Mouse (Mus musculus) embryonic facial prominence, embryonic 14.5 days (tissue): ENCODE results near the gene Ube2d3. TPM values are rescaled to one million over a fixed set of nuclear protein-coding genes. Genes with fewer than 3 reads are reported as not detected.
A peak's percentile ranks its signal among the peaks of the same experiment; 100 is the strongest.

Experiments used
- ATAC-seq: fragments of 200-750 bp; cut with Nextera tagmentation; 2 replicates; pipeline ENCODE4 v1.8.0; 2017; ENCODE audit warnings: low read depth, moderate number of reproducible peaks, moderate TSS enrichment
- DNase-seq: peaks from one replicate; pipeline ENCODE4 v3.0.0-alpha.2; 2015; ENCODE audit warnings: low spot score
- H3K27ac ChIP-seq: fragments of 300-500 bp; sonication (generic); replicated peaks from 2 replicates; pipeline ENCODE4 v1.5.1; 2014; ENCODE audit warnings: low read depth, mild to moderate bottlenecking, low read length, moderate library complexity
- H3K27me3 ChIP-seq: fragments of 300-500 bp; sonication (generic); replicated peaks from 2 replicates; pipeline ENCODE4 v1.6.1; 2014; ENCODE audit warnings: low read length; ENCODE audit not compliant: control insufficient read depth, insufficient read depth
- H3K36me3 ChIP-seq: fragments of 300-500 bp; sonication (generic); 2 replicates; pipeline ENCODE4 v1.6.1; 2014; ENCODE audit warnings: low read length, mixed read lengths; ENCODE audit not compliant: control insufficient read depth, insufficient read depth
- H3K4me1 ChIP-seq: fragments of 300-500 bp; sonication (generic); 2 replicates; pipeline ENCODE4 v1.6.1; 2014; ENCODE audit warnings: antibody characterized with exemption, low read length; ENCODE audit not compliant: control insufficient read depth, insufficient read depth
- H3K4me2 ChIP-seq: fragments of 300-500 bp; sonication (generic); 2 replicates; pipeline ENCODE4 v1.6.1; 2014; ENCODE audit warnings: low read depth, mild to moderate bottlenecking, low read length, moderate library complexity, mixed read lengths
- H3K4me3 ChIP-seq: fragments of 300-500 bp; sonication (generic); 2 replicates; pipeline ENCODE4 v1.5.1; 2014; ENCODE audit warnings: low read depth, mild to moderate bottlenecking, low read length
- H3K9ac ChIP-seq: fragments of 300-500 bp; sonication (generic); 2 replicates; pipeline ENCODE4 v1.6.1; 2014; ENCODE audit warnings: low read depth, mild to moderate bottlenecking, low read length, moderate library complexity, mixed read lengths
- H3K9me3 ChIP-seq: fragments of 300-500 bp; sonication (generic); 2 replicates; pipeline ENCODE4 v1.6.1; 2016; ENCODE audit warnings: low read length; ENCODE audit not compliant: control insufficient read depth
- WGBS: fragments of 180-500 bp; shearing (Covaris S2); extraction: QIAGEN DNeasy Blood & Tissue Kit; methylation state at CpG from one replicate; pipeline ENCODE4 v1.1.7; 2014; 5-methylcytosine and 5-hydroxymethylcytosine counted together
- polyA plus RNA-seq: library from polyadenylated mRNA; unstranded; fragments of >200 nt; fragmentation: Nextera tagmentation; extraction: Ambion mirVana; gene quantifications from 2 replicates; pipeline ENCODE4 v1.2.1, GENCODE M21; 2014

The Ube2d3 gene
- polyA plus RNA-seq, 1 experiment from 2014 or later = 506 TPM

DNA sequence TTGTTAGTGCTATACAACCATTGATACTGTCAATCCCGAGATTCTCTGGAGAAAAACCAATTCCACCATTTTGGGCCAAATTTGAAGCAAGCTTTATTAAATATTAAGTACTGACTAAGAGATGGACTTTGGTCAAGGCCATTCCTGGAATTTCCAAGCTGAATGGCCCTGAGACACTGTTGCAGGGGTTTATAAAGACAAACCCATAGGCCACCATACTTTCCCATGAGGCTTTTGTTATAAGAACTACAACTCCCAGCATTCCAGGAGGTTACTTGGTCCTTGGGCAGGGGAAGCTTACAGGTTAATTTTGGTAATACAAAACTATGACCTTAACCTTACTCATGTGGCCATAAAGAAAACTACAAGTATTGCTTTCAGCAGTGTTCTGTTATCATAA is 70.2 kb downstream of the Ube2d3 start:
- H3K27ac ChIP-seq = no peak overlapping the region
- no peak overlapping the region for H3K9ac ChIP-seq
- WGBS = 84% methylated on average over 1 of the region's 1 CpGs
- no peaks in the 10 kb centered on the region for H3K27me3 ChIP-seq
- H3K4me1 ChIP-seq = no peaks in the 10 kb centered on the region
- no peak for DNase-seq
- no peak for ATAC-seq
- H3K9me3 ChIP-seq = no peaks in the 10 kb centered on the region
- no peak overlapping the region for H3K4me2 ChIP-seq
- no peak overlapping the region for H3K4me3 ChIP-seq
- no peaks in the 10 kb centered on the region for H3K36me3 ChIP-seq

DNA sequence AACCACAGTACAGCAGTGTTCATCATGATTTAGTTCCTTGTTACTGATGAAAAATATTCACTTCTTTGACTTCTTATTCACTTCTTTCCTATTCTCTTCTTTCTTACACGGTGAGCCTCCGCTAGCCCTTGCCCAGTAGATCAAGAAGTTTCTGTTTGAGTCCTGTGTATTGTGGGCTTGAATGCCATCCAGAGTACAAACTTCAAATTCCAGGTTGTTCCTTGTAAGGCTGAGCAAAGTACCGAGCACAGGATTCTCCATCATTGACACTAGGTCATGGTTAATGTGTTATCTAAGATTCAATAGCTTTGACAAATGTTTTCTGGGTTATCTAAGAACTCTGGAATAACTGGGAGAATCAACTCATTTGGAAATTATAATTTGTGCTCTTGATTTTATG is 72.4 kb downstream of the Ube2d3 start:
- H3K9ac ChIP-seq = no peak overlapping the region
- H3K9me3 ChIP-seq = no peaks in the 10 kb centered on the region
- WGBS = 87% methylated on average over 3 of the region's 3 CpGs
- no peaks in the 10 kb centered on the region for H3K4me1 ChIP-seq
- H3K36me3 ChIP-seq = no peaks in the 10 kb centered on the region
- DNase-seq (no peak), ATAC-seq (no peak)
- H3K4me3 ChIP-seq = no peak overlapping the region
- no peak overlapping the region for H3K27ac ChIP-seq
- H3K27me3 ChIP-seq = no peaks in the 10 kb centered on the region
- no peak overlapping the region for H3K4me2 ChIP-seq

DNA sequence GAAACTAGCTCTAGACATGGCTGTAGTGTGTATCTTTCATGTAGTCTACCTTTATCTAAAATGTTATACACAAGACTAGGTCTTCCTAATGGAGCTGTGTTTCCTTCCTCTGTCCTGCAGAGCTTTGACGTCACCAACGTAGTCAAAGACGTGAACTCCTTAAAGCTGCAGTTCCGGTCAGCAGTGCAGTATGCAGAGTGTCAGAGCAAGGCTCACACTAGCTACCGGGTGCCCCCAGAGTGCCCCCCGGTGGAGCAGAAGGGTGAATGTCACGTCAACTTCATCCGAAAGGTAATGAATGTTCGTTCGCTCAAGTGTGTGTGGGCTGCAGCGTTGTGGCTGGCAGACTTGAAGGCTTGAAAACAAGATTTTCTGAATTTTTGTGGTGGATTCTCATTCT is 73.7 kb downstream of the Ube2d3 start:
- WGBS = 41% methylated on average over 11 of the region's 11 CpGs
- H3K4me2 ChIP-seq = no peak overlapping the region
- ATAC-seq (no peak), DNase-seq (peak; percentile 12)
- no peak overlapping the region for H3K9ac ChIP-seq
- no peaks in the 10 kb centered on the region for H3K9me3 ChIP-seq
- no peak overlapping the region for H3K27ac ChIP-seq
- no peaks in the 10 kb centered on the region for H3K36me3 ChIP-seq
- H3K4me1 ChIP-seq = no peaks in the 10 kb centered on the region
- no peaks in the 10 kb centered on the region for H3K27me3 ChIP-seq
- H3K4me3 ChIP-seq = no peak overlapping the region

DNA sequence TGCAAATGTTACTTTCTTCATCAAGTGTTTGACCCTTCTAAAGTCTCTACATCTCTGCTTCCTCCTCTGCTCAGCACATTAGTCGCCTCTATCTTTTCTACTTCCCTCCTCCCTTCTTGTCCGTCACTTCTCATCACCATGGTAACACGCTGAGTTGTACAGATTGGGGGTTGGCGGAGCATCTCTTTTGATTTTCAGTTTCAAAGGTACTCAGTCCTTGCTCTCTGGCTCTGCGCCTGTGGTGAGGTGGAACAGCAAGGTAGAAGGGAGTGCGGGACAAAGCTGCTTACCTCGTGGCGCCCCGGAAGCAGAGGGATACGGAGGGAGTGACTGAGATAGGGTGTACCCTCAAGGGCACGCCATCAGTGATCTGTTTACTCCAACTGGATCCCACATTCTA is 75.3 kb downstream of the Ube2d3 start:
- Histone ChIP-seq H3K4me2 (no peak overlapping the region), H3K4me3 (no peak overlapping the region), H3K9ac (no peak overlapping the region), H3K4me1 (no peaks in the 10 kb centered on the region), H3K27me3 (no peaks in the 10 kb centered on the region), H3K36me3 (no peaks in the 10 kb centered on the region), H3K9me3 (no peaks in the 10 kb centered on the region), H3K27ac (no peak overlapping the region)
- ATAC-seq (no peak), DNase-seq (no peak)
- 46% methylated on average over 11 of the region's 11 CpGs for WGBS

DNA sequence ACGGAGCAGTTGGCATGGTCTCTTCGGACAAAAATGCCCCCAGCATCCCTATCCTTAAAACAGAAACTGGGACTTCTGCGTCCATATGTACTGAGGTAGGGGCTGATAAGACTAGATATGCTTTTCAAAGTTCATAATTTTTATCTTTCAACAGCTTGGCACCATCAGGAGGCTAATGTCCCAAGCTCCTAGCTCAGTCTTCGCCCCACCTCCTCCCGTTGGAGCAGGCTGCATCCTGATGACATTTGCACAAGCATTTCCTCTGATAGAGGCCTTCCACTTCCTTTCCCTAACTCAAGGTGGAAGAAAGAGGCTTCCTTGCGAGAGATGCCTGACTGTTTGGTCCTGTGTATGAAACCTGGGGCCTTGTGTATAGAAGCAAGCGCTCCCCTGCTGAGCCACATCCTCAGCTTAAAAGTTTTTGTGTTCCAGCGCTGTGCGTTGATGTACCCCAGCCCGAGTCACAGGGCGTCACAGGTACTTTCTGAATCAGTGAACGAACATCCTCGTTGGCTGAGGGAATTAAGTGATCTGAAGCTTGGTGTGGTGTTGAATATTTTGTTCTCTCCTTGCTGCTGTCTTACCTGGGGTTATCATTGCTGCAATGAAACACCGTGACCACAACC is 76.0 kb downstream of the Ube2d3 start:
- H3K27me3 ChIP-seq = no peaks in the 10 kb centered on the region
- ATAC-seq (no peak), DNase-seq (no peak)
- no peaks in the 10 kb centered on the region for H3K36me3 ChIP-seq
- H3K4me2 ChIP-seq = no peak overlapping the region
- H3K9ac ChIP-seq = no peak overlapping the region
- 80% methylated on average over 14 of the region's 14 CpGs for WGBS
- no peak overlapping the region for H3K4me3 ChIP-seq
- no peaks in the 10 kb centered on the region for H3K9me3 ChIP-seq
- H3K4me1 ChIP-seq = no peaks in the 10 kb centered on the region
- H3K27ac ChIP-seq = no peak overlapping the region

DNA sequence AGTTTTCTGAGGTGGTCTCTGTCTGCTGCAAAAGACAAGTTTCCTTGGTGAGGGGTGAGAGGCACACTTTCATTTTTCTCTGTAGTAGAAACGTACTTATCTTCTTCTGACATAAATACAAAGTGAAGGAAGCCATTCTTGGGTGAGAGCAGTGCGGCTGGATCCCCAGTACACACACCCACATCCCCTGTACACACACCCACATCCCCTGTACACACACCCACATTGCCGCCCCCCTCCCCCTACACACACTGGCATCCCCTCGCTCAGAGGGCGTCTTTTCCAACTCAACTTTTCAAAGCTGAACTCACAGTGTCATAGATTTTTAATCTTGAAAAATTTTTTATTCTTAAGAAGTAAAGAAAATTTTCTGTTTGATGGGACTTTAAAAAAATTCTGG is 77.3 kb downstream of the Ube2d3 start:
- no peak for DNase-seq
- WGBS = 84% methylated on average over 5 of the region's 5 CpGs

DNA sequence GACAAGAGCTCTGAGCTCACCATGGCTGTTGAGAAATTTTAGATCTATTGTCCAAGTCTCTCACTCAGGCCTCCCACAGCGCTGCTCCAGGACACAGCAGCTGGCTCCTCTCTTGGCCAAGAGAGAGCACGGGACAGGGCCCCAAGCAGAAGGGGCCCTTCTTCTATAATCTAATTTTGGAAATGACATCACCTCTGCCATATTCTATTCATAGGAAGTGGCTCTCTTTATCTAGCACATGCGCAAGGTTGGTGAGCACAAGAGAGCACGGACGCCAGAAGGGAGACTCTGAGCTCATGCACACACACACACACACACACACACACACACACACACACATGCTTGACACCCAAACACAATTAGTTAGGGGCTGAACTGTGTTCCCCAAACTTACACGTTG is 78.9 kb downstream of the Ube2d3 start:
- peak; percentile 69 for DNase-seq
- no peak overlapping the region for H3K4me2 ChIP-seq

More for the DNA sequence above, 77.3 kb downstream of the Ube2d3 start:
- no peak overlapping the region for H3K27ac ChIP-seq
- no peaks in the 10 kb centered on the region for H3K27me3 ChIP-seq
- H3K4me2 ChIP-seq = no peak overlapping the region
- H3K36me3 ChIP-seq = no peaks in the 10 kb centered on the region
- no peak overlapping the region for H3K4me3 ChIP-seq
- no peak overlapping the region for H3K9ac ChIP-seq
- no peaks in the 10 kb centered on the region for H3K9me3 ChIP-seq
- ATAC-seq = no peak
- no peaks in the 10 kb centered on the region for H3K4me1 ChIP-seq

More for the DNA sequence above, 78.9 kb downstream of the Ube2d3 start:
- Histone ChIP-seq H3K27ac (no peak overlapping the region), H3K9me3 (no peaks in the 10 kb centered on the region), H3K4me3 (no peak overlapping the region), H3K36me3 (no peaks in the 10 kb centered on the region), H3K4me1 (no peaks in the 10 kb centered on the region), H3K27me3 (no peaks in the 10 kb centered on the region), H3K9ac (no peak overlapping the region)
- 68% methylated on average over 6 of the region's 6 CpGs for WGBS
- peak; percentile 84 for ATAC-seq

Other genes starting within 250 kb of the Ube2d3 start
- 24.2 and 27.1 TPM in 2 replicates for gene Cenpe, start 225.6 kb upstream of the Ube2d3 start, polyA plus RNA-seq
- gene Bdh2, start 156.9 kb upstream of the Ube2d3 start, polyA plus RNA-seq = 9.4 and 11.1 TPM in 2 replicates
- 3.3 and 4.2 TPM in 2 replicates for gene Slc9b2, start 130.4 kb upstream of the Ube2d3 start, polyA plus RNA-seq
- 0.20 and 0.22 TPM in 2 replicates for gene Slc9b1, start 90.1 kb upstream of the Ube2d3 start, polyA plus RNA-seq
- 41.0 and 43.8 TPM in 2 replicates for gene Cisd2, start 14.2 kb upstream of the Ube2d3 start, polyA plus RNA-seq
- 7.9 and 8.1 TPM in 2 replicates for gene Manba, start 47.5 kb downstream of the Ube2d3 start, polyA plus RNA-seq